In genomic region chr2:81991726-81992125, GRCm38 (mm10) we compare ENCODE assay signal across 7 mouse cellular contexts.
DNase-seq lines count a peak whose midpoint lies in the region; ATAC-seq and TF ChIP-seq lines count a peak whose summit lies in the region.
"Not testable (repeated sequence)": the region's sequence is repeated elsewhere in the genome, so short reads cannot be mapped to it uniquely, and the experiment has no call there.

No protein-coding gene starts in this region.

- not testable (repeated sequence) for H3K4me2 ChIP-seq in heart, embryonic 13.5 days; midbrain, embryonic 11.5 days

- TF ChIP-seq POLR2A in liver, adult 2 months (IDR thresholded peaks at IDR 0.05; ENCODE audit: extremely low read depth, insufficient read depth, low read length), result not testable (repeated sequence)

- peak; percentile 60 to 85 for DNase-seq in adrenal gland, adult (ENCODE audit: inconsistent age in 2 of 2, low spot score in 1 of 2)
- DNase-seq in adrenal gland, adult 8-10 months, result peak; percentile 68
- peak; percentile 27 for DNase-seq in adrenal gland, postnatal 14 days
- DNase-seq in liver, adult 2 months (ENCODE audit: extremely low read depth, low read depth, low spot score), result peak; percentile 48
- DNase-seq in midbrain, embryonic 11.5 days (ENCODE audit: low spot score, missing footprints), result peak; percentile 35
- peak; percentile 11 for DNase-seq in ovary, postnatal 36 days (ENCODE audit: low spot score)

- not testable (repeated sequence) for H3K4me3 ChIP-seq in heart, embryonic 13.5 days; liver, adult 2 months (ENCODE audit: insufficient read depth, low read depth, low read length); midbrain, embryonic 11.5 days (ENCODE audit: low read depth, low read length)

- ATAC-seq in heart, embryonic 13.5 days (ENCODE audit: extremely low read depth, insufficient number of reproducible peaks, low FRiP score, low TSS enrichment); midbrain, embryonic 11.5 days (ENCODE audit: low FRiP score): not testable (repeated sequence)

- H3K9me3 ChIP-seq in heart, embryonic 13.5 days; midbrain, embryonic 11.5 days (ENCODE audit: control insufficient read depth, low read length): not testable (repeated sequence)

- not testable (repeated sequence) for H3K27me3 ChIP-seq in heart, embryonic 13.5 days (replicated peaks); liver, adult 2 months (ENCODE audit: control insufficient read depth, insufficient read depth, low read length); midbrain, embryonic 11.5 days (ENCODE audit: control insufficient read depth, insufficient read depth, low read length)

- 33% methylated on average over 9 of the region's 10 CpGs for WGBS in heart, embryonic 13.5 days
- WGBS in liver, adult 2 months, result 19% methylated on average over 9 of the region's 10 CpGs
- 94% methylated on average over 7 of the region's 10 CpGs for WGBS in midbrain, embryonic 11.5 days

- not testable (repeated sequence) for H3K4me1 ChIP-seq in heart, embryonic 13.5 days; liver, adult 2 months (ENCODE audit: control insufficient read depth, insufficient read depth, low read length); midbrain, embryonic 11.5 days (ENCODE audit: control insufficient read depth, insufficient read depth, low read length)

- H3K27ac ChIP-seq in heart, embryonic 13.5 days (replicated peaks), result 0 out of 2 replicates have a peak overlapping the region, but pooled peaks have one; percentile 32
- not testable (repeated sequence) for H3K27ac ChIP-seq in liver, adult 2 months (replicated peaks; ENCODE audit: insufficient read depth, low read depth, low read length); midbrain, embryonic 11.5 days (ENCODE audit: low read depth, low read length)

- H3K9ac ChIP-seq in heart, embryonic 13.5 days; liver, adult 2 months (ENCODE audit: low read depth, low read length); midbrain, embryonic 11.5 days (ENCODE audit: low read length): not testable (repeated sequence)

- not testable (repeated sequence) for H3K36me3 ChIP-seq in heart, embryonic 13.5 days; liver, adult 2 months (ENCODE audit: control insufficient read depth, insufficient read depth, low read length); midbrain, embryonic 11.5 days (ENCODE audit: control insufficient read depth, insufficient read depth, low read length)

- not testable (repeated sequence) for TF ChIP-seq CTCF in liver, adult 2 months (IDR thresholded peaks at IDR 0.05; ENCODE audit: low read depth, low read length)

- not testable (repeated sequence) for H3K79me2 ChIP-seq in liver, adult 2 months (ENCODE audit: control insufficient read depth, insufficient read depth, low read length)

Comparison
In these comparisons a context has a peak if more than half of its experiments do, and no peak if none do; other contexts are left out.
1. DNase-seq: peak in every context shown above with its lines; median percentile 72 in adrenal gland, adult; 68 in adrenal gland, adult 8-10 months; 48 in liver, adult 2 months; 35 in midbrain, embryonic 11.5 days; 27 in adrenal gland, postnatal 14 days; 11 in ovary, postnatal 36 days.